Mouse (Mus musculus) embryonic facial prominence, embryonic 12.5 days (tissue): ENCODE data around the gene Slc27a5. TPM values are rescaled to one million over a fixed set of nuclear protein-coding genes. Genes with fewer than 3 reads are reported as not detected.
A peak's percentile ranks its signal among the peaks of the same experiment; 100 is the strongest.

Experiments
- ATAC-seq: fragments of 200-750 bp; cut with Nextera tagmentation; 2 replicates; pipeline ENCODE4 v1.8.0; 2017; ENCODE audit not compliant: insufficient number of reproducible peaks, insufficient read depth, low FRiP score, low TSS enrichment
- H3K27ac ChIP-seq: fragments of 300-500 bp; sonication (generic); 2 replicates; pipeline ENCODE4 v1.5.1; 2016; ENCODE audit warnings: mild to moderate bottlenecking
- H3K27me3 ChIP-seq: fragments of 300-500 bp; sonication (generic); 2 replicates; pipeline ENCODE4 v1.6.1; 2016; ENCODE audit warnings: mild to moderate bottlenecking, moderate library complexity
- H3K36me3 ChIP-seq: fragments of 300-500 bp; sonication (generic); 2 replicates; pipeline ENCODE4 v1.6.1; 2016; ENCODE audit warnings: mild to moderate bottlenecking
- H3K4me1 ChIP-seq: fragments of 300-500 bp; sonication (generic); 2 replicates; pipeline ENCODE4 v1.6.1; 2016
- H3K4me2 ChIP-seq: fragments of 300-500 bp; sonication (generic); replicated peaks from 2 replicates; pipeline ENCODE4 v1.6.1; 2016; ENCODE audit warnings: mild to moderate bottlenecking, moderate library complexity
- H3K4me3 ChIP-seq: fragments of 300-500 bp; sonication (generic); 2 replicates; pipeline ENCODE4 v1.5.1; 2016; ENCODE audit warnings: mild to moderate bottlenecking
- H3K9ac ChIP-seq: fragments of 300-500 bp; sonication (generic); 2 replicates; pipeline ENCODE4 v1.6.1; 2016; ENCODE audit warnings: mild to moderate bottlenecking, moderate library complexity
- H3K9me3 ChIP-seq: fragments of 300-500 bp; sonication (generic); 2 replicates; pipeline ENCODE4 v1.6.1; 2016; ENCODE audit warnings: mild to moderate bottlenecking, moderate library complexity
- WGBS: fragments of 180-500 bp; shearing (Covaris S2); methylation state at CpG from one replicate; pipeline ENCODE4 v1.1.7; 2016; 5-methylcytosine and 5-hydroxymethylcytosine counted together
- polyA plus RNA-seq: library from polyadenylated mRNA; unstranded; fragments of >200 nt; fragmentation: Nextera tagmentation; extraction: Ambion mirVana; gene quantifications from 2 replicates; pipeline ENCODE4 v1.2.1, GENCODE M21; 2016

Slc27a5 gene
- 0.09 TPM in 1 of 2 replicates, not detected in the other for polyA plus RNA-seq

- ATAC-seq: no peak
- H3K4me2 ChIP-seq: no peak within 1 kb of the TSS
- H3K36me3 ChIP-seq: no peaks in the 10 kb centered on the region
- no peak within 1 kb of the TSS for H3K9ac ChIP-seq
- H3K4me1 ChIP-seq: no peaks in the 10 kb centered on the region
- no peak within 1 kb of the TSS for H3K27ac ChIP-seq
- H3K4me3 ChIP-seq: no peak within 1 kb of the TSS
- no peaks in the 10 kb centered on the region for H3K27me3 ChIP-seq
- 77% methylated on average over 5 of the region's 5 CpGs for WGBS
- no peaks in the 10 kb centered on the region for H3K9me3 ChIP-seq
These were observed at the start of gene Slc27a5 for GRCm38 (mm10) chr7:12998053-12998452. Gene Slc27a5 (minus strand): TSS chr7:12998192.

- 14% methylated on average over 2 of the region's 2 CpGs for WGBS
These were observed 48.1 kb upstream of the Slc27a5 start for GRCm38 (mm10) chr7:13046084-13046483.

GRCm38 (mm10) chr7:13044254-13044625, 46.2 kb upstream of the Slc27a5 start:
- Histone ChIP-seq H3K4me2 (peak overlapping the region; percentile 83), H3K27me3 (peaks cover 50% of the 10 kb centered on the region), H3K9ac (peak overlapping the region; percentile 61), H3K36me3 (no peaks in the 10 kb centered on the region), H3K4me1 (peaks cover 11% of the 10 kb centered on the region; the same call in 1 of the 2 replicates), H3K4me3 (peak overlapping the region; percentile 49), H3K9me3 (peaks cover 6% of the 10 kb centered on the region; the same call in 1 of the 2 replicates), H3K27ac (no peak overlapping the region)
- 2% methylated on average over 23 of the region's 23 CpGs for WGBS
- ATAC-seq: 0 out of 2 replicates have a peak, but pooled peaks have one; percentile 16

More at GRCm38 (mm10) chr7:13046084-13046483, 48.1 kb upstream of the Slc27a5 start:
- Histone ChIP-seq H3K4me2 (no peak overlapping the region), H3K9me3 (peaks cover 6% of the 10 kb centered on the region; the same call in 1 of the 2 replicates), H3K9ac (no peak overlapping the region), H3K27ac (no peak overlapping the region), H3K4me3 (no peak overlapping the region), H3K4me1 (peaks cover 11% of the 10 kb centered on the region; the same call in 1 of the 2 replicates), H3K36me3 (no peaks in the 10 kb centered on the region), H3K27me3 (peaks cover 44% of the 10 kb centered on the region)
- no peak for ATAC-seq

- Histone ChIP-seq H3K9ac (peak overlapping the region; percentile 61), H3K27me3 (peaks cover 50% of the 10 kb centered on the region), H3K4me2 (peak overlapping the region; percentile 83), H3K4me3 (peak overlapping the region; percentile 49), H3K36me3 (no peaks in the 10 kb centered on the region), H3K9me3 (peaks cover 6% of the 10 kb centered on the region; the same call in 1 of the 2 replicates), H3K27ac (no peak overlapping the region), H3K4me1 (peaks cover 16% of the 10 kb centered on the region; the same call in 1 of the 2 replicates)
- WGBS: 3% methylated on average over 88 of the region's 88 CpGs
- ATAC-seq: 0 out of 2 replicates have a peak, but pooled peaks have one; percentile 24
These were observed 45.7 kb upstream of the Slc27a5 start for GRCm38 (mm10) chr7:13043445-13044253.

GRCm38 (mm10) chr7:13043120-13043444, 45.1 kb upstream of the Slc27a5 start:
- no peak overlapping the region for H3K27ac ChIP-seq
- peak overlapping the region; percentile 83 for H3K4me2 ChIP-seq
- peaks cover 50% of the 10 kb centered on the region for H3K27me3 ChIP-seq
- 44% methylated on average over 16 of the region's 16 CpGs for WGBS
- peaks cover 6% of the 10 kb centered on the region; the same call in 1 of the 2 replicates for H3K9me3 ChIP-seq
- H3K4me3 ChIP-seq: peak overlapping the region; percentile 49
- ATAC-seq: no peak
- H3K4me1 ChIP-seq: peaks cover 17% of the 10 kb centered on the region; the same call in 1 of the 2 replicates
- H3K9ac ChIP-seq: 0 out of 2 replicates have a peak overlapping the region, but pooled peaks have one; percentile 61
- no peaks in the 10 kb centered on the region for H3K36me3 ChIP-seq

GRCm38 (mm10) chr7:13042511-13042910, 44.5 kb upstream of the Slc27a5 start:
- no peak overlapping the region for H3K4me3 ChIP-seq
- H3K36me3 ChIP-seq: no peaks in the 10 kb centered on the region
- no peak overlapping the region for H3K27ac ChIP-seq
- 72% methylated on average over 6 of the region's 6 CpGs for WGBS
- H3K9ac ChIP-seq: no peak overlapping the region
- H3K4me2 ChIP-seq: no peak overlapping the region
- no peak for ATAC-seq
- peaks cover 50% of the 10 kb centered on the region for H3K27me3 ChIP-seq
- peaks cover 17% of the 10 kb centered on the region; the same call in 1 of the 2 replicates for H3K4me1 ChIP-seq
- H3K9me3 ChIP-seq: peaks cover 6% of the 10 kb centered on the region; the same call in 1 of the 2 replicates

- H3K9ac ChIP-seq: no peak overlapping the region
- ATAC-seq: no peak
- no peak overlapping the region for H3K4me3 ChIP-seq
- peaks cover 23% of the 10 kb centered on the region; the same call in 1 of the 2 replicates for H3K4me1 ChIP-seq
- H3K9me3 ChIP-seq: peaks cover 6% of the 10 kb centered on the region; the same call in 1 of the 2 replicates
- no peak overlapping the region for H3K27ac ChIP-seq
- WGBS: 67% methylated on average over 1 of the region's 1 CpGs
- no peak overlapping the region for H3K4me2 ChIP-seq
- H3K36me3 ChIP-seq: peaks cover 2% of the 10 kb centered on the region
- H3K27me3 ChIP-seq: peaks cover 50% of the 10 kb centered on the region
These were observed 43.3 kb upstream of the Slc27a5 start for GRCm38 (mm10) chr7:13041256-13041655.

GRCm38 (mm10) chr7:13039181-13039580, 41.2 kb upstream of the Slc27a5 start:
- ATAC-seq: no peak
- Histone ChIP-seq H3K27ac (no peak overlapping the region), H3K27me3 (peaks cover 38% of the 10 kb centered on the region), H3K36me3 (peaks cover 18% of the 10 kb centered on the region), H3K9me3 (peaks cover 6% of the 10 kb centered on the region; the same call in 1 of the 2 replicates), H3K4me3 (peak overlapping the region; percentile 81), H3K4me1 (peaks cover 32% of the 10 kb centered on the region), H3K9ac (peak overlapping the region; percentile 92), H3K4me2 (peak overlapping the region; percentile 90)
- WGBS: 94% methylated on average over 1 of the region's 1 CpGs

GRCm38 (mm10) chr7:13038621-13039169, 40.7 kb upstream of the Slc27a5 start:
- H3K4me2 ChIP-seq: peak overlapping the region; percentile 90
- H3K4me3 ChIP-seq: peak overlapping the region; percentile 81
- H3K36me3 ChIP-seq: peaks cover 18% of the 10 kb centered on the region
- H3K9me3 ChIP-seq: peaks cover 6% of the 10 kb centered on the region; the same call in 1 of the 2 replicates
- no peak for ATAC-seq
- H3K4me1 ChIP-seq: peaks cover 33% of the 10 kb centered on the region
- peak overlapping the region; percentile 92 for H3K9ac ChIP-seq
- peak overlapping the region; percentile 100 for H3K27ac ChIP-seq
- peaks cover 33% of the 10 kb centered on the region for H3K27me3 ChIP-seq
- WGBS: 24% methylated on average over 15 of the region's 15 CpGs

GRCm38 (mm10) chr7:13037901-13038555, 40.0 kb upstream of the Slc27a5 start, which contains the start of gene Ube2m:
Gene Ube2m (minus strand): TSS chr7:13038275.
- under 1% methylated on average over 63 of the region's 65 CpGs for WGBS
- peaks cover 23% of the 10 kb centered on the region for H3K36me3 ChIP-seq
- peaks cover 26% of the 10 kb centered on the region for H3K27me3 ChIP-seq
- H3K4me2 ChIP-seq: peak within 1 kb of the TSS; percentile 90
- peak; percentile 85 for ATAC-seq
- H3K9me3 ChIP-seq: peaks cover 4% of the 10 kb centered on the region; the same call in 1 of the 2 replicates
- peak within 1 kb of the TSS; percentile 81 for H3K4me3 ChIP-seq
- H3K4me1 ChIP-seq: peaks cover 33% of the 10 kb centered on the region
- H3K9ac ChIP-seq: peak within 1 kb of the TSS; percentile 92
- peak within 1 kb of the TSS; percentile 100 for H3K27ac ChIP-seq

- WGBS: under 1% methylated on average over 32 of the region's 33 CpGs
- Histone ChIP-seq H3K4me2 (peak overlapping the region; percentile 90), H3K9me3 (no peaks in the 10 kb centered on the region), H3K4me1 (peaks cover 33% of the 10 kb centered on the region), H3K9ac (peak overlapping the region; percentile 92), H3K4me3 (peak overlapping the region; percentile 81), H3K27ac (peak overlapping the region; percentile 100), H3K27me3 (peaks cover 20% of the 10 kb centered on the region), H3K36me3 (peaks cover 30% of the 10 kb centered on the region)
- ATAC-seq: no peak
These were observed 39.4 kb upstream of the Slc27a5 start for GRCm38 (mm10) chr7:13037366-13037765.
